Mouse (Mus musculus) hindbrain, postnatal 0 days (tissue): ENCODE data around the gene Pacs2. TPM values are rescaled to one million over a fixed set of nuclear protein-coding genes. Genes with fewer than 3 reads are reported as not detected.

ENCODE experiments used
- ATAC-seq: fragments of 200-750 bp; cut with Nextera tagmentation; 2 replicates; pipeline ENCODE4 v1.8.0; 2017; ENCODE audit warnings: mild to moderate bottlenecking, moderate TSS enrichment, moderate library complexity
- DNase-seq: peaks from one replicate; pipeline ENCODE4 v3.0.0-alpha.2; 2015; ENCODE audit warnings: low spot score
- H3K27ac ChIP-seq: fragments of 300-500 bp; sonication (generic); 2 replicates; pipeline ENCODE4 v1.5.1; 2014; ENCODE audit warnings: mild to moderate bottlenecking
- H3K27me3 ChIP-seq: fragments of 300-500 bp; sonication (generic); 2 replicates; pipeline ENCODE4 v1.6.1; 2014; ENCODE audit warnings: low read length, mixed read lengths; ENCODE audit not compliant: insufficient read depth
- H3K36me3 ChIP-seq: fragments of 300-500 bp; sonication (generic); 2 replicates; pipeline ENCODE4 v1.6.1; 2014; ENCODE audit warnings: low read length, mixed read lengths; ENCODE audit not compliant: insufficient read depth
- H3K4me1 ChIP-seq: fragments of 300-500 bp; sonication (generic); 2 replicates; pipeline ENCODE4 v1.6.1; 2014; ENCODE audit warnings: antibody characterized with exemption, low read length, mixed read lengths; ENCODE audit not compliant: insufficient read depth
- H3K4me2 ChIP-seq: fragments of 300-500 bp; sonication (generic); 2 replicates; pipeline ENCODE4 v1.6.1; 2014; ENCODE audit warnings: low read depth, mild to moderate bottlenecking, low read length, moderate library complexity, mixed read lengths
- H3K4me3 ChIP-seq: fragments of 300-500 bp; sonication (generic); 2 replicates; pipeline ENCODE4 v1.5.1; 2014; ENCODE audit warnings: low read length
- H3K9ac ChIP-seq: fragments of 300-500 bp; sonication (generic); replicated peaks from 2 replicates; pipeline ENCODE4 v1.6.1; 2014; ENCODE audit warnings: mild to moderate bottlenecking, low read length, moderate library complexity, mixed read lengths
- H3K9me3 ChIP-seq: fragments of 300-500 bp; sonication (generic); 2 replicates; pipeline ENCODE4 v1.6.1; 2016; ENCODE audit warnings: low read length, mixed read lengths
- CTCF ChIP-seq: IDR thresholded peaks from 2 replicates; pipeline ENCODE4 v1.5.1; 2016; ENCODE audit warnings: antibody characterized with exemption, control low read depth, low read depth
- WGBS: fragments of 180-500 bp; shearing (Covaris S2); extraction: QIAGEN DNeasy Blood & Tissue Kit; methylation state at CpG from one replicate; pipeline ENCODE4 v1.1.7; 2014; 5-methylcytosine and 5-hydroxymethylcytosine counted together
- polyA plus RNA-seq: library from polyadenylated mRNA; unstranded; fragments of >200 nt; fragmentation: Nextera tagmentation; extraction: Ambion mirVana; gene quantifications from 2 replicates; pipeline ENCODE4 v1.2.1, GENCODE M21; 2015
- total RNA-seq: library from RNA; depleted of rRNA; stranded (reverse); fragments of >200 nt; gene quantifications from 2 replicates; pipeline ENCODE4 v1.2.3, GENCODE M21; 2014

Gene Pacs2
- total and polyA plus RNA-seq, 2 experiments from 2014 or later, result 20.3 to 111 TPM

DNA sequence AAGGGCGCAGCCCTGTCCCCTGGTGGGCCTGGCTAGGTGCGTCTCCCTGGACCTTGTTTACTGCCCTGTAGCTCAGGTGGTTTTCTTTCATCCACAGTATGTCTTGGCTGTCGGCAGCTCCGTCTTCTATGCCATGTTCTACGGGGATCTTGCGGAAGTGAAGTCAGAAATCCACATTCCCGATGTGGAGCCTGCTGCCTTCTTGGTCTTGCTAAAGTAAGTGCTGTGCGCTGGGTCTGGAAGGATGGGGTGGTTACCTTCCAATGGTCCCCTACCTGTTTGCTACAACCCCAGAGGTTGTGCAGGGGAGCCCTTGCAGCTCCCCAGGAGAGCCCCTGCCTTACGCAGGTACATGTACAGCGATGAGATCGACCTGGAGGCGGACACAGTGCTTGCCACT is 37.2 kb upstream of the Pacs2 start:
- H3K27me3 ChIP-seq, result no peaks in the 10 kb centered on the region
- no peak; the same call in 1 of the 2 replicates for TF ChIP-seq CTCF
- H3K36me3 ChIP-seq, result peaks cover 60% of the 10 kb centered on the region
- H3K4me1 ChIP-seq, result peaks cover 14% of the 10 kb centered on the region
- peak overlapping the region; percentile 64 for H3K4me3 ChIP-seq
- DNase-seq, result no peak
- WGBS, result 40% methylated on average over 12 of the region's 12 CpGs
- no peaks in the 10 kb centered on the region for H3K9me3 ChIP-seq
- H3K4me2 ChIP-seq, result peak overlapping the region; percentile 86
- peak overlapping the region; percentile 62 for H3K9ac ChIP-seq
- no peak for ATAC-seq
- H3K27ac ChIP-seq, result peak overlapping the region; percentile 94

DNA sequence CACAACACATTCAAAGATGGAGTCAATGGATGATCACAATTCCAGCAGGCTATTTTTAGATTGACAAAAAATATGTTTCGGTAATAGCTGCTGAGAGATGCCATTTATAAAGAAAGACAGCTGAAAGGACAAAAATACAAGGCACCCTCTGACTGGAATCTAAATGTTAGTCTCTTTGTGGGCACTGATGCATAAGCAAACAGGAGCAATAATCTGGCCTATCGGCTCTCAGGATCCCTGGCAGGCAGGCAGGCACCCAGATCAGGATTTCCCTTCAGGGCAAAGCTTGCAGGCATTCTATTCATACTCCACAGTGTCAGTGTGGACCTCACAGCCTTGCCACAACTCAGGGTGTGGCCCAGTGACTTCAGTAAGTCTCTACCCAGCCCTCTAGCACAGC is 32.3 kb upstream of the Pacs2 start:
- no peak for DNase-seq
- no peak for TF ChIP-seq CTCF
- Histone ChIP-seq H3K36me3 (peaks cover 56% of the 10 kb centered on the region), H3K4me1 (peaks cover 9% of the 10 kb centered on the region; the same call in 1 of the 2 replicates), H3K9ac (no peak overlapping the region), H3K27me3 (no peaks in the 10 kb centered on the region), H3K4me2 (no peak overlapping the region), H3K27ac (peak overlapping the region; percentile 45; the same call in 1 of the 2 replicates), H3K9me3 (no peaks in the 10 kb centered on the region), H3K4me3 (no peak overlapping the region)
- peak; percentile 36; the same call in 1 of the 2 replicates for ATAC-seq
- 41% methylated on average over 2 of the region's 2 CpGs for WGBS

DNA sequence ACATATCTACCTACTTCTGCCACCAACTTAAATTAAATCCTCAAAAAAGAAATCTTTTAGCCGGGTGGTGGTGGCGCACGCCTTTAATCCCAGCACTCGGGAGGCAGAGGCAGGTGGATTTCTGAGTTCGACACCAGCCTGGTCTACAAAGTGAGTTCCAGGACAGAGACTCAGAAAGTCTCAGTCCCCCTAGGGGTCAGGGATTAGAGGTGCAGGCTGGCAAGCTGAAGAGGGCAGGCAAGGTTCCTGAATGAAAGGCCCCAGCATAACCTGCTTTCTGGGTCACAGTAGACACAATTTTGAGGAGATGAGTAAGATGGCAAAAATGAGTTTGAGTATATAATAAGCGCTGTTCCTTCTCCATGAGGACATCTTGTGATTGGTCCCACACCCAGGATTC is 29.0 kb upstream of the Pacs2 start:
- Histone ChIP-seq H3K9me3 (no peaks in the 10 kb centered on the region), H3K27me3 (no peaks in the 10 kb centered on the region), H3K4me2 (no peak overlapping the region), H3K36me3 (peaks cover 45% of the 10 kb centered on the region), H3K4me3 (no peak overlapping the region), H3K4me1 (no peaks in the 10 kb centered on the region), H3K9ac (no peak overlapping the region), H3K27ac (no peak overlapping the region)
- peak; percentile 48 for TF ChIP-seq CTCF
- 97% methylated on average over 6 of the region's 6 CpGs for WGBS
- no peak for DNase-seq
- ATAC-seq, result no peak

DNA sequence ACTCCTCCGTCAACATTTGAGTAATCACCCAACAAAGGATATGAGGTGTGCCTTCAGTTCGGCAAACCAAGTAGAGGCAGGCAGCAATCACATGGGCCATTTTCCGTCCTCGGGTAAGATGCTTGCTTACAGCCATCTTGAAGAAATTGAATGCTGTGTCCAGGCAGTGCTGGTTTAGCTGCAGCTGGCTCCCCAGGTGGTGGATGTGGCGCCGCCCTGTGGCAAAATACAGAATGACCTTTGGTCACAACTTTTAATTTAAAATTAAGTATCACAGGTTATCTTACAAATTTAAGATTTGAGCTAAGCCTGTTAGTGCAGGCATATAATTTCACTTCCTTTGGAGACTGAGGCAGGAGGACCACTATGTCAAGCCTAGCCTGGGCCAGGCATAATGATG is 26.4 kb upstream of the Pacs2 start:
- Histone ChIP-seq H3K4me2 (no peak overlapping the region), H3K4me1 (no peaks in the 10 kb centered on the region), H3K27ac (no peak overlapping the region), H3K9me3 (no peaks in the 10 kb centered on the region), H3K4me3 (no peak overlapping the region), H3K9ac (no peak overlapping the region), H3K27me3 (no peaks in the 10 kb centered on the region), H3K36me3 (peaks cover 31% of the 10 kb centered on the region)
- WGBS, result 69% methylated on average over 6 of the region's 6 CpGs
- DNase-seq (no peak), ATAC-seq (no peak)
- TF ChIP-seq CTCF, result peak; percentile 54

DNA sequence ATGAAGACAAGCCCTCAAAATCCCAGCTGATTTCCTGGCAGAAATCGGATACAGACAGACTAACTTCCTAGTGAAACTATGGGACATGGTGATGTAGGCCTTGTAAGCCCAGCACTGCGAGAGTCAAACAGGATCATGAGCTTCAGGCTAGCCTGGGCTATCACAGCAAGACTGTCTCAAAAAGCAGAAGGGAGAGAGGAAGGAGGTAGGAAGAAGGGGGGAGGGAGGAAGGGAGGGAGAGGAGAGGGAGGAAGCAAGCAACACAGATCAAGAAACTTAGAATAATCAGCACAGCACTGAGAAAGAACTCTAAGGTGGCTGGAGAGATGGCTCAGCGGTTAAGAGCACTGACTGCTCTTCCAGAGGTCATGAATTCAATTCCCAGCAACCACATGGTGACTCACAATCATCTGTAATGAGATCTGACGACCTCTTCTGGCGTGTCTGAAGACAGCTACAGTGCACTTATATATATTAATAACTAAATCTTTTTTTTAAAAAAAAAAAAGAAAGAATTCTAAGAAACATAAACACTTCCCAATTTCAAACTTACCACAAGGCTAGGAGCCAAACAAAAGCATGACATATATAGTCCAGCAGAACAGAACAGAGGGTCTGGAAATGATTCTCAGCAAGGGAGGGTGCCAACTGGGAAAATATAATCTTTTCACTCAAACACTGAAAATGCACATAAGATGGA is 23.5 kb upstream of the Pacs2 start:
- H3K36me3 ChIP-seq, result peaks cover 19% of the 10 kb centered on the region
- no peak for DNase-seq
- no peaks in the 10 kb centered on the region for H3K9me3 ChIP-seq
- no peak overlapping the region for H3K9ac ChIP-seq
- no peak for TF ChIP-seq CTCF
- ATAC-seq, result no peak
- H3K27me3 ChIP-seq, result no peaks in the 10 kb centered on the region
- H3K4me1 ChIP-seq, result no peaks in the 10 kb centered on the region
- H3K4me2 ChIP-seq, result no peak overlapping the region
- no peak overlapping the region for H3K4me3 ChIP-seq
- no peak overlapping the region for H3K27ac ChIP-seq
- WGBS, result 88% methylated on average over 5 of the region's 5 CpGs

DNA sequence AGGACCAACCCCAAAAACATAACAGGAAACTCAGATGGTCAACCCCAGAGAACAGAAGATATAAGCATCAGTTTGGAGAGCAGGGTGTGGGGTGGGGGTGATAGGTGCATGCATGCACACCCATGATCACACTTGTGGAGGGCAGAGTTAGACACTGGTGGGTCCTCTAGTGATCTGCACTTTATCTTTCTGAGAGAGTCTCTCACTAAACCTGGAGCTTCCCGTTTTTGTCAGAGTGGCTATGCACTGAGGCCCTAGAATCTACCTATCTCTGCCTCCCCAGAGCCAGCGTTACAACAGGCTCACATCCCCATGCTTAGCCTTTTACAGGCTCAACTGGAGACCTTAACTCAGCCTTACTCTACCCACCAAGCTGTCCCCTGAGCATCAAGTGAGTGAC is 22.9 kb upstream of the Pacs2 start:
- TF ChIP-seq CTCF, result no peak
- H3K4me2 ChIP-seq, result no peak overlapping the region
- WGBS, result 88% methylated on average over 2 of the region's 2 CpGs
- no peak overlapping the region for H3K27ac ChIP-seq
- no peaks in the 10 kb centered on the region for H3K27me3 ChIP-seq
- no peak for DNase-seq
- no peaks in the 10 kb centered on the region for H3K4me1 ChIP-seq
- peaks cover 15% of the 10 kb centered on the region for H3K36me3 ChIP-seq
- no peak overlapping the region for H3K4me3 ChIP-seq
- no peak for ATAC-seq
- no peaks in the 10 kb centered on the region for H3K9me3 ChIP-seq
- no peak overlapping the region for H3K9ac ChIP-seq

DNA sequence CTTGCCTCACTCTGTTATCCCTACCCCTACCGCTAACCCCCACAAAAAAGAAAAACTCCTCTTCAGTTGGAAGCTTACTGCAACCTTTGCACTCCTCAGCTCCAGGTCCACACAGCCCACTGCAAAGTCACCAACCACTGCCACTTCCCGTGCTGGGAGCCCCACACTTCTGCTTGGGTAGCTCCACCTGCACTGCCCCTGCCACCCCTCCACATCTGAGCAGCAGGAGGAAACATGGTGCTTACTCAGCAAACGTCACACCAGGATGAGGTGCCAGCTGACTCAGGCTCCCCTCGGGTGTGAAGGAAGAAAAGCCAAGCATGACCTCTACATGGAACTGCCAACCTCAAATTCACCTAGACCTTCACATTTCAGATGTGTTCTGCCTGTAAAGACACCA is 20.2 kb upstream of the Pacs2 start:
- no peaks in the 10 kb centered on the region for H3K27me3 ChIP-seq
- H3K4me3 ChIP-seq, result no peak overlapping the region
- no peaks in the 10 kb centered on the region for H3K9me3 ChIP-seq
- ATAC-seq, result no peak
- TF ChIP-seq CTCF, result no peak
- no peak overlapping the region for H3K9ac ChIP-seq
- H3K36me3 ChIP-seq, result no peaks in the 10 kb centered on the region; the same call in 1 of the 2 replicates
- H3K27ac ChIP-seq, result no peak overlapping the region
- no peak for DNase-seq
- no peak overlapping the region for H3K4me2 ChIP-seq
- peaks cover 8% of the 10 kb centered on the region for H3K4me1 ChIP-seq
- WGBS, result 79% methylated on average over 4 of the region's 4 CpGs
